Mouse (Mus musculus): ENCODE results near the gene Wdr46.
"Not testable (repeated sequence)": the region's sequence is repeated elsewhere in the genome, so short reads cannot be mapped to it uniquely, and the experiment has no call there.

The Wdr46 gene

GRCm38 (mm10) chr17:33940206-33940805 lies at the start of gene Wdr46, which contains the start of gene Pfdn6:
Gene Wdr46 (plus strand): TSS chr17:33940660.
Gene Pfdn6 (minus strand): TSS chr17:33940343.
- DNase-seq (ENCODE audit: extremely low read depth, low read depth), result peak; percentile 93

- DNase-seq (ENCODE audit: extremely low read depth, low read depth), result no peak
These were observed 49.1 kb upstream of the Wdr46 start for GRCm38 (mm10) chr17:33891357-33891756.

- not testable (repeated sequence) for DNase-seq (ENCODE audit: extremely low read depth, low read depth)
These were observed 48.6 kb upstream of the Wdr46 start for GRCm38 (mm10) chr17:33891892-33892291.

- no peak for DNase-seq (ENCODE audit: extremely low read depth, low read depth)
These were observed 48.0 kb upstream of the Wdr46 start for GRCm38 (mm10) chr17:33892429-33892828.

GRCm38 (mm10) chr17:33893011-33893410 lies 47.4 kb upstream of the Wdr46 start:
- DNase-seq (ENCODE audit: extremely low read depth, low read depth), result not testable (repeated sequence)

GRCm38 (mm10) chr17:33897114-33897794 lies 43.2 kb upstream of the Wdr46 start:
- peak; percentile 70 for DNase-seq (ENCODE audit: extremely low read depth, low read depth)

GRCm38 (mm10) chr17:33898193-33898592 lies 42.3 kb upstream of the Wdr46 start:
- not testable (repeated sequence) for DNase-seq (ENCODE audit: extremely low read depth, low read depth)

- DNase-seq (ENCODE audit: extremely low read depth, low read depth), result no peak
These were observed 40.8 kb upstream of the Wdr46 start for GRCm38 (mm10) chr17:33899642-33900041.

- DNase-seq (ENCODE audit: extremely low read depth, low read depth), result no peak
These were observed 40.0 kb upstream of the Wdr46 start for GRCm38 (mm10) chr17:33900281-33900988.

- no peak for DNase-seq (ENCODE audit: extremely low read depth, low read depth)
These were observed 39.5 kb upstream of the Wdr46 start for GRCm38 (mm10) chr17:33900989-33901314.

- no peak for DNase-seq (ENCODE audit: extremely low read depth, low read depth)
These were observed 38.8 kb upstream of the Wdr46 start for GRCm38 (mm10) chr17:33901653-33902052.

- no peak for DNase-seq (ENCODE audit: extremely low read depth, low read depth)
These were observed 38.4 kb upstream of the Wdr46 start for GRCm38 (mm10) chr17:33902079-33902478.

GRCm38 (mm10) chr17:33902491-33902890 lies 38.0 kb upstream of the Wdr46 start:
- no peak for DNase-seq (ENCODE audit: extremely low read depth, low read depth)

- DNase-seq (ENCODE audit: extremely low read depth, low read depth), result not testable (repeated sequence)
These were observed 36.4 kb upstream of the Wdr46 start for GRCm38 (mm10) chr17:33903911-33904651.

- DNase-seq (ENCODE audit: extremely low read depth, low read depth), result not testable (repeated sequence)
These were observed 35.6 kb upstream of the Wdr46 start, which contains the start of gene Platr17 for GRCm38 (mm10) chr17:33904835-33905234. Gene Platr17 (plus strand): TSS chr17:33905135.

- DNase-seq (ENCODE audit: extremely low read depth, low read depth), result no peak
These were observed 32.0 kb upstream of the Wdr46 start for GRCm38 (mm10) chr17:33908331-33909076.

- DNase-seq (ENCODE audit: extremely low read depth, low read depth), result peak; percentile 92
These were observed 31.2 kb upstream of the Wdr46 start, which contains the start of gene Daxx for GRCm38 (mm10) chr17:33909077-33909868. Gene Daxx (plus strand): TSS chr17:33909414.

- no peak for DNase-seq (ENCODE audit: extremely low read depth, low read depth)
These were observed 30.6 kb upstream of the Wdr46 start for GRCm38 (mm10) chr17:33909869-33910250.

- no peak for DNase-seq (ENCODE audit: extremely low read depth, low read depth)
These were observed 30.0 kb upstream of the Wdr46 start for GRCm38 (mm10) chr17:33910346-33911051.

Measured in MEL-GATA-1-ER (cell line).